Mouse (Mus musculus) erythroblast, embryonic 14.5 days (primary cell): ENCODE data around the gene Adcy10.

Source experiments
- GATA1 ChIP-seq: IDR thresholded peaks from 2 replicates; pipeline ENCODE4 v1.6.1; 2012; ENCODE audit warnings: low read length, inconsistent platforms, mixed read lengths
- TAL1 ChIP-seq: IDR thresholded peaks from 3 replicates; pipeline ENCODE4 v1.6.1; 2012; ENCODE audit warnings: low read length, inconsistent platforms, mixed read lengths

DNA sequence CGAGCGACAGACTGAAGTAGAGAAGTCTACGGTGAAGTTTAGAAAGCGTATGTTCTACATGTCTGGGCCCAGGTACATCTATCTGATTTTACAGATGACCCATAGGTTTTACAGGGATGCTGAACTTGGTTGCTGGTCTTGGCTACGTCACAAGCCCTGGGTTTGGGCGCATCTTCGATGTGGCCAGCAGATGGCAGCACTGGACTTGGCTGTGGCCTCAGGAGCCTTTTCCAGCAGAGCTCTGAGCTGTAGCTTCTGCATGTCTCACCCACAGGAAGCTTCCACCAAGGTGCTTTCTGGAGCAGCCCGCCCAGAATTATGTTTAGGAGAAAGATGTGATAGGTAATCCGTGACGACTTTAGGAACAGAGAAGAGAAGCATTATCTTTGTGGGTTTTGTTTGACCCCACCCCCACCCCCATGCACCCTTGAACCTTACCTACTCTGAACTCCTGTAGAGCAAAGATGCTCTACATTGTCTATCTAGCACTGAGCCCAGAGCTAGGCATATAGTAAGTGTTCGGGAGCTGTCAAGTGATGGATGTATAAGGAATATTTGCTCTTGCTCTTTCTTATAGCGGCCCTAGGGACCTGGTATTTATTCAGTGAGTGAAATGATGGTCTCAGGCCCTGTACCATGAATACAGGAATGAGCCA lies 98.7 kb downstream of the Adcy10 start:
- no peak for TF ChIP-seq GATA1
- TF ChIP-seq TAL1, result no peak
